14 mouse cellular contexts compared by ENCODE assay signal in genomic region chr6:40423013-40423412, GRCm38 (mm10). TPM values are rescaled to one million over a fixed set of nuclear protein-coding genes. Genes with fewer than 3 reads are reported as not detected.
"Had no signal": no experiment of that assay in that cellular context is flagged by ENCODE, and none has a peak within 500 bp of the region (broad histone marks: within the 10 kb centered on the region; RNA-seq: fewer than 3 reads in every experiment).

No protein-coding gene starts in this region.

- ATAC-seq: liver, embryonic 12.5 days had no signal

- H3K4me2 ChIP-seq: limb, embryonic 15.5 days; liver, embryonic 12.5 days; lung, embryonic 14.5 days; midbrain, embryonic 12.5 days; neural tube, embryonic 15.5 days had no signal

- H3K27me3 ChIP-seq: limb, embryonic 15.5 days; liver, embryonic 12.5 days; midbrain, embryonic 12.5 days; neural tube, embryonic 15.5 days had no signal

- H3K36me3 ChIP-seq: limb, embryonic 15.5 days; liver, embryonic 12.5 days had no signal

- DNase-seq: layer of hippocampus, adult 9-11 months; layer of hippocampus, postnatal 36 days; right cerebral cortex, adult 18-20 months had no signal

- H3K27ac ChIP-seq: limb, embryonic 15.5 days; liver, embryonic 12.5 days; midbrain, embryonic 12.5 days; neural tube, embryonic 15.5 days; stomach, postnatal 0 days had no signal

- H3K9ac ChIP-seq: limb, embryonic 15.5 days; liver, embryonic 12.5 days; lung, embryonic 14.5 days; midbrain, embryonic 12.5 days; neural tube, embryonic 15.5 days had no signal

- H3K9me3 ChIP-seq: limb, embryonic 15.5 days; liver, embryonic 12.5 days; midbrain, embryonic 12.5 days; neural tube, embryonic 15.5 days had no signal

- H3K4me1 ChIP-seq: limb, embryonic 15.5 days; liver, embryonic 12.5 days; midbrain, embryonic 12.5 days; neural tube, embryonic 15.5 days had no signal

- H3K4me3 ChIP-seq: limb, embryonic 15.5 days; liver, embryonic 12.5 days; midbrain, embryonic 12.5 days; myocyte; neural tube, embryonic 15.5 days had no signal

RNA-seq across cellular contexts. Expression of gene Wee2, which starts 15.9 kb away (rescaled TPM):
- total RNA-seq: left cerebral cortex, postnatal 25 days; megakaryocyte-erythroid progenitor cell, adult 5-6 weeks had no signal
- polyA plus RNA-seq: large intestine, adult 2 months; limb, embryonic 15.5 days; liver, embryonic 12.5 days; liver, embryonic 16.5 days; lung, embryonic 14.5 days; midbrain, embryonic 12.5 days; myocyte; stomach, postnatal 0 days had no signal
